Mouse (Mus musculus): ENCODE measurements around the gene 1700017D01Rik.

Gene 1700017D01Rik

DNA sequence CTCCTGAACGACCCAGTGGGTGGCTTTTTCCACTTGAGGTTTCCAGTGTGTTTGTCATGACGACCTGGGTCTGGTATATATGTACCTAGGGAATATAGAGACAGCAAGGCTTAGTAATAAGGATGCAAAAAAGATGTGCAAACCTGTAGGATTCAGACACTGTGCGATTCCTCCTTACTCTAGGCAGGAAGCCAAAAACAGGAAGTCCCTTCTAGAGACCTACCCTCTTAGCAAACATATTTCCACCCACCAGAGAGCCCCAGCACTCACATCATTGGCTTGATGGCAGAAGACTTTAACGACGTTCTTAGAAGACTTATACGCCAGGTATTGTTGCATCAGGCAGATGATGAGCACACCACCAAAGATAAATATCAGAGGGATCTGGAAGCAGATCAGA lies 82.7 kb downstream of the 1700017D01Rik start:
- no peak for DNase-seq (ENCODE audit: low spot score)

Measured in ovary, adult 18-20 months (tissue).